Mouse (Mus musculus) liver, embryonic 14.5 days (tissue): ENCODE results near the gene Rfx4.

ENCODE experiments used
- CTCF ChIP-seq: IDR thresholded peaks from 2 replicates; pipeline ENCODE4 v1.5.1; 2016; ENCODE audit warnings: antibody characterized with exemption, low read depth, control low read depth
- EP300 ChIP-seq: IDR thresholded peaks from 2 replicates; pipeline ENCODE4 v1.6.1; 2016; ENCODE audit warnings: antibody characterized with exemption, low read depth

- TF ChIP-seq CTCF (no peak), EP300 (no peak)
These were observed 152.6 kb downstream of the Rfx4 start for GRCm38 (mm10) chr10:84908471-84908870.
